In the genomic region with DNA sequence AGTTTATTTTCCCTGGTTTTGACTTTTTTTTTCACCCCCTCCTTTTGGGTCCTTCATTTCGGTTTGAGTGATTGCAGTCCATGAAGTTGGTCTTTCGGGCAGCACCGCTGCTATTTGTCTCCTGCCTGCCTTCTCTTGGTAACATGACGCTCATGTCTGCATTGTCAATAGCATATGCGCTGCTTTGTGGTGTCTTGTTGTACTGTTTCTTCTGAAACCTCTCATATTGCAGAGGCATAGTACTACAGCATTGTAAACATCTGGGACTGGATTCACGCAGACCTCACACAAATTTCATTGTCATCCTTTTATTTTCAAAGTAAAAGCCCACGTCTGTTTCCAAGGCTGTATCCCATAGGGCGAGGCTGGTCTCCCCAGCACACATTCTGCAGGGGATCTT, we compare ENCODE assay signal across 10 mouse cellular contexts. TPM values are rescaled to one million over a fixed set of nuclear protein-coding genes. Genes with fewer than 3 reads are reported as not detected.
DNase-seq lines count a peak whose midpoint lies in the region; ATAC-seq and TF ChIP-seq lines count a peak whose summit lies in the region.
"Had no signal": no experiment of that assay in that cellular context is flagged by ENCODE, and none has a peak within 500 bp of the region (broad histone marks: within the 10 kb centered on the region; RNA-seq: fewer than 3 reads in every experiment).

No protein-coding gene starts in this region.

- H3K4me1 ChIP-seq in embryonic facial prominence, embryonic 13.5 days: peaks cover 13% of the 10 kb centered on the region; the same call in 1 of the 2 replicates
- H3K4me1 ChIP-seq in intestine, embryonic 15.5 days (replicated peaks): peaks cover 7% of the 10 kb centered on the region; the same call in 1 of the 2 replicates
- H3K4me1 ChIP-seq in neural tube, embryonic 15.5 days: peaks cover 27% of the 10 kb centered on the region

- peak overlapping the region; percentile 84 for H3K4me2 ChIP-seq in embryonic facial prominence, embryonic 13.5 days
- H3K4me2 ChIP-seq in intestine, embryonic 15.5 days (replicated peaks): peak overlapping the region; percentile 94
- peak overlapping the region; percentile 99 for H3K4me2 ChIP-seq in neural tube, embryonic 15.5 days

- TF ChIP-seq CTCF in layer of hippocampus, adult 2 months (conservative IDR thresholded peaks at IDR 0.05): no peak

- DNase-seq in layer of hippocampus, adult 2 months (ENCODE audit: low spot score in 2 of 2): no peak
- no peak for DNase-seq in layer of hippocampus, postnatal 36 days
- no peak for DNase-seq in gastrocnemius, postnatal 4 days (ENCODE audit: low spot score in 2 of 2)
- no peak for DNase-seq in B cell, adult 2 months
- DNase-seq in ovary, postnatal 10 days (ENCODE audit: low spot score): no peak
- DNase-seq: cerebellum, postnatal 14 days; kidney, postnatal 10 days had no signal

- ATAC-seq in embryonic facial prominence, embryonic 13.5 days (ENCODE audit: insufficient number of reproducible peaks, insufficient read depth, low FRiP score, low TSS enrichment, low read depth): peak; percentile 63; the same call in 1 of the 2 replicates
- ATAC-seq in intestine, embryonic 15.5 days: no peak
- no peak for ATAC-seq in neural tube, embryonic 15.5 days (ENCODE audit: low FRiP score)

- WGBS in embryonic facial prominence, embryonic 13.5 days: 4% methylated on average over 8 of the region's 8 CpGs
- 16% methylated on average over 8 of the region's 8 CpGs for WGBS in intestine, embryonic 15.5 days
- WGBS in neural tube, embryonic 15.5 days: 16% methylated on average over 8 of the region's 8 CpGs

- H3K36me3 ChIP-seq in embryonic facial prominence, embryonic 13.5 days: no peaks in the 10 kb centered on the region
- no peaks in the 10 kb centered on the region for H3K36me3 ChIP-seq in intestine, embryonic 15.5 days
- no peaks in the 10 kb centered on the region for H3K36me3 ChIP-seq in neural tube, embryonic 15.5 days

- H3K4me3 ChIP-seq in layer of hippocampus, adult 2 months: peak overlapping the region; percentile 62
- peak overlapping the region; percentile 62 for H3K4me3 ChIP-seq in embryonic facial prominence, embryonic 13.5 days
- H3K4me3 ChIP-seq in intestine, embryonic 15.5 days (replicated peaks): peak overlapping the region; percentile 51
- peak overlapping the region; percentile 55 for H3K4me3 ChIP-seq in neural tube, embryonic 15.5 days (replicated peaks)

- H3K9ac ChIP-seq in embryonic facial prominence, embryonic 13.5 days: peak overlapping the region; percentile 77
- H3K9ac ChIP-seq in intestine, embryonic 15.5 days: no peak overlapping the region
- no peak overlapping the region for H3K9ac ChIP-seq in neural tube, embryonic 15.5 days (replicated peaks)

- H3K27ac ChIP-seq in layer of hippocampus, adult 2 months: peak overlapping the region; percentile 80; the same call in 1 of the 2 replicates
- H3K27ac ChIP-seq in embryonic facial prominence, embryonic 13.5 days: peak overlapping the region; percentile 83
- no peak overlapping the region for H3K27ac ChIP-seq in intestine, embryonic 15.5 days
- H3K27ac ChIP-seq in neural tube, embryonic 15.5 days (replicated peaks): no peak overlapping the region

- H3K27me3 ChIP-seq in embryonic facial prominence, embryonic 13.5 days: 0 out of 2 replicates have a peak, but pooled peaks cover 7% of the 10 kb centered on the region
- no peaks in the 10 kb centered on the region for H3K27me3 ChIP-seq in intestine, embryonic 15.5 days (replicated peaks)
- H3K27me3 ChIP-seq in neural tube, embryonic 15.5 days (replicated peaks): peaks cover 20% of the 10 kb centered on the region

- H3K9me3 ChIP-seq in embryonic facial prominence, embryonic 13.5 days: no peaks in the 10 kb centered on the region
- no peaks in the 10 kb centered on the region for H3K9me3 ChIP-seq in intestine, embryonic 15.5 days
- H3K9me3 ChIP-seq in neural tube, embryonic 15.5 days (replicated peaks): no peaks in the 10 kb centered on the region

RNA-seq across cellular contexts. Expression of gene Fgf10, which starts 46.7 kb away (rescaled TPM):
- total RNA-seq in layer of hippocampus, adult 2 months (2021): 10 to 100 TPM; 13.6 TPM
- total RNA-seq in layer of hippocampus, postnatal 36 days (2021): 10 to 100 TPM; 13.9 to 14.5 TPM
- 9.7 and 10.5 TPM in 2 replicates for polyA plus RNA-seq in embryonic facial prominence, embryonic 13.5 days (2015; fragmentation: Nextera tagmentation; extraction: Ambion mirVana)
- polyA plus RNA-seq in intestine, embryonic 15.5 days (2015; fragmentation: Nextera tagmentation; extraction: Ambion mirVana): 2.2 and 3.0 TPM in 2 replicates
- 2.3 and 2.8 TPM in 2 replicates for polyA plus RNA-seq in neural tube, embryonic 15.5 days (2015; fragmentation: Nextera tagmentation; extraction: Ambion mirVana)
- 1 to 10 TPM; 3.3 to 4.2 TPM for total RNA-seq in gastrocnemius, postnatal 4 days (2021)

Comparison
In these comparisons a context has a peak if more than half of its experiments do, and no peak if none do; other contexts are left out.
1. H3K27ac ChIP-seq: peak in layer of hippocampus, adult 2 months (single experiment) and embryonic facial prominence, embryonic 13.5 days (single experiment); none in intestine, embryonic 15.5 days (single experiment) and neural tube, embryonic 15.5 days (single experiment).
2. Peak in every context shown above with its lines, with median percentiles within 50 percentile points of each other: H3K4me3 ChIP-seq and H3K4me2 ChIP-seq.